Mouse (Mus musculus) neural tube, embryonic 12.5 days (tissue): ENCODE data around the gene Synj2. TPM values are rescaled to one million over a fixed set of nuclear protein-coding genes. Genes with fewer than 3 reads are reported as not detected.

ENCODE experiments used
- ATAC-seq: fragments of 200-750 bp; cut with Nextera tagmentation; 2 replicates; pipeline ENCODE4 v1.8.0; 2017; ENCODE audit warnings: low read depth, mild to moderate bottlenecking, moderate TSS enrichment, moderate library complexity; ENCODE audit not compliant: low FRiP score
- H3K27ac ChIP-seq: fragments of 300-500 bp; sonication (generic); 2 replicates; pipeline ENCODE4 v1.5.1; 2016
- H3K27me3 ChIP-seq: fragments of 300-500 bp; sonication (generic); replicated peaks from 2 replicates; pipeline ENCODE4 v1.6.1; 2016; ENCODE audit warnings: mild to moderate bottlenecking
- H3K36me3 ChIP-seq: fragments of 300-500 bp; sonication (generic); 2 replicates; pipeline ENCODE4 v1.6.1; 2016; ENCODE audit warnings: mild to moderate bottlenecking
- H3K4me1 ChIP-seq: fragments of 300-500 bp; sonication (generic); 2 replicates; pipeline ENCODE4 v1.6.1; 2016
- H3K4me2 ChIP-seq: fragments of 300-500 bp; sonication (generic); replicated peaks from 2 replicates; pipeline ENCODE4 v1.6.1; 2016; ENCODE audit warnings: mild to moderate bottlenecking
- H3K4me3 ChIP-seq: fragments of 300-500 bp; sonication (generic); 2 replicates; pipeline ENCODE4 v1.5.1; 2016
- H3K9ac ChIP-seq: fragments of 300-500 bp; sonication (generic); 2 replicates; pipeline ENCODE4 v1.6.1; 2016; ENCODE audit warnings: mild to moderate bottlenecking
- H3K9me3 ChIP-seq: fragments of 300-500 bp; sonication (generic); 2 replicates; pipeline ENCODE4 v1.6.1; 2016; ENCODE audit warnings: mild to moderate bottlenecking
- WGBS: fragments of 180-500 bp; shearing (Covaris S2); methylation state at CpG from one replicate; pipeline ENCODE4 v1.1.7; 2016; 5-methylcytosine and 5-hydroxymethylcytosine counted together
- polyA plus RNA-seq: library from polyadenylated mRNA; unstranded; fragments of >200 nt; fragmentation: Nextera tagmentation; extraction: Ambion mirVana; gene quantifications from 2 replicates; pipeline ENCODE4 v1.2.1, GENCODE M21; 2016

Synj2 gene
- polyA plus RNA-seq, 1 experiment from 2014 or later, result 2.9 TPM

GRCm38 (mm10) chr17:5939871-5940270 lies 1.2 kb upstream of the Synj2 start:
- Histone ChIP-seq H3K4me2 (no peak overlapping the region), H3K9ac (no peak overlapping the region), H3K27ac (no peak overlapping the region), H3K9me3 (no peaks in the 10 kb centered on the region), H3K27me3 (peaks cover 26% of the 10 kb centered on the region), H3K4me1 (peaks cover 17% of the 10 kb centered on the region), H3K36me3 (no peaks in the 10 kb centered on the region), H3K4me3 (no peak overlapping the region)
- 61% methylated on average over 12 of the region's 12 CpGs for WGBS
- no peak for ATAC-seq

- ATAC-seq, result peak; percentile 82
- Histone ChIP-seq H3K9ac (peak overlapping the region; percentile 42; the same call in 1 of the 2 replicates), H3K36me3 (no peaks in the 10 kb centered on the region), H3K4me3 (peak overlapping the region; percentile 51), H3K27ac (no peak overlapping the region), H3K27me3 (peaks cover 26% of the 10 kb centered on the region), H3K9me3 (no peaks in the 10 kb centered on the region), H3K4me2 (peak overlapping the region; percentile 78), H3K4me1 (peaks cover 8% of the 10 kb centered on the region)
- under 1% methylated on average over 30 of the region's 38 CpGs for WGBS
These were observed 288 bp upstream of the Synj2 start for GRCm38 (mm10) chr17:5940792-5941191.

- Histone ChIP-seq H3K4me3 (no peak overlapping the region), H3K4me2 (peak overlapping the region; percentile 78; the same call in 1 of the 2 replicates), H3K9ac (no peak overlapping the region), H3K36me3 (no peaks in the 10 kb centered on the region), H3K27ac (no peak overlapping the region), H3K9me3 (no peaks in the 10 kb centered on the region), H3K4me1 (peaks cover 7% of the 10 kb centered on the region), H3K27me3 (peaks cover 26% of the 10 kb centered on the region)
- WGBS, result 80% methylated on average over 3 of the region's 3 CpGs
- no peak for ATAC-seq
These were observed 1.1 kb downstream of the Synj2 start for GRCm38 (mm10) chr17:5942156-5942555.

GRCm38 (mm10) chr17:5943053-5943452 lies 2.0 kb downstream of the Synj2 start:
- Histone ChIP-seq H3K4me3 (no peak overlapping the region), H3K4me1 (peaks cover 7% of the 10 kb centered on the region), H3K27ac (no peak overlapping the region), H3K27me3 (peaks cover 26% of the 10 kb centered on the region), H3K9me3 (no peaks in the 10 kb centered on the region), H3K36me3 (no peaks in the 10 kb centered on the region), H3K9ac (no peak overlapping the region), H3K4me2 (no peak overlapping the region)
- no peak for ATAC-seq
- 80% methylated on average over 1 of the region's 1 CpGs for WGBS

GRCm38 (mm10) chr17:5947039-5947438 lies 6.0 kb downstream of the Synj2 start:
- 81% methylated on average over 3 of the region's 3 CpGs for WGBS
- no peaks in the 10 kb centered on the region for H3K4me1 ChIP-seq

GRCm38 (mm10) chr17:5952455-5952854 lies 11.4 kb downstream of the Synj2 start:
- no peak overlapping the region for H3K9ac ChIP-seq
- WGBS, result 88% methylated on average over 4 of the region's 4 CpGs
- H3K4me3 ChIP-seq, result no peak overlapping the region
- H3K36me3 ChIP-seq, result no peaks in the 10 kb centered on the region
- H3K4me1 ChIP-seq, result no peaks in the 10 kb centered on the region
- no peaks in the 10 kb centered on the region for H3K9me3 ChIP-seq
- no peak for ATAC-seq
- H3K4me2 ChIP-seq, result no peak overlapping the region
- H3K27me3 ChIP-seq, result no peaks in the 10 kb centered on the region
- H3K27ac ChIP-seq, result no peak overlapping the region

More at GRCm38 (mm10) chr17:5947039-5947438, 6.0 kb downstream of the Synj2 start:
- Histone ChIP-seq H3K9me3 (no peaks in the 10 kb centered on the region), H3K36me3 (no peaks in the 10 kb centered on the region), H3K27ac (no peak overlapping the region), H3K27me3 (peaks cover 6% of the 10 kb centered on the region; the same call in 1 of the 2 replicates), H3K9ac (no peak overlapping the region), H3K4me2 (no peak overlapping the region), H3K4me3 (no peak overlapping the region)
- no peak for ATAC-seq

- H3K9ac ChIP-seq, result no peak overlapping the region
- H3K27ac ChIP-seq, result no peak overlapping the region
- no peaks in the 10 kb centered on the region for H3K36me3 ChIP-seq
- no peaks in the 10 kb centered on the region for H3K9me3 ChIP-seq
- H3K4me3 ChIP-seq, result no peak overlapping the region
- H3K4me2 ChIP-seq, result no peak overlapping the region
- WGBS, result 75% methylated on average over 2 of the region's 2 CpGs
- ATAC-seq, result no peak
- no peaks in the 10 kb centered on the region for H3K27me3 ChIP-seq
- no peaks in the 10 kb centered on the region for H3K4me1 ChIP-seq
These were observed 15.4 kb downstream of the Synj2 start for GRCm38 (mm10) chr17:5956350-5957000.

GRCm38 (mm10) chr17:5957097-5957496 lies 16.0 kb downstream of the Synj2 start:
- Histone ChIP-seq H3K4me1 (no peaks in the 10 kb centered on the region), H3K9ac (no peak overlapping the region), H3K4me3 (no peak overlapping the region), H3K27me3 (no peaks in the 10 kb centered on the region), H3K27ac (no peak overlapping the region), H3K4me2 (no peak overlapping the region), H3K36me3 (no peaks in the 10 kb centered on the region), H3K9me3 (no peaks in the 10 kb centered on the region)
- 63% methylated on average over 3 of the region's 3 CpGs for WGBS
- no peak for ATAC-seq

GRCm38 (mm10) chr17:5958229-5958628 lies 17.1 kb downstream of the Synj2 start:
- H3K27ac ChIP-seq, result no peak overlapping the region
- no peak overlapping the region for H3K4me3 ChIP-seq
- H3K4me1 ChIP-seq, result no peaks in the 10 kb centered on the region
- no peaks in the 10 kb centered on the region for H3K27me3 ChIP-seq
- no peak overlapping the region for H3K9ac ChIP-seq
- no peaks in the 10 kb centered on the region for H3K9me3 ChIP-seq
- no peak for ATAC-seq
- H3K36me3 ChIP-seq, result no peaks in the 10 kb centered on the region
- 91% methylated on average over 5 of the region's 5 CpGs for WGBS
- no peak overlapping the region for H3K4me2 ChIP-seq

- no peak overlapping the region for H3K27ac ChIP-seq
- ATAC-seq, result no peak
- WGBS, result 83% methylated on average over 10 of the region's 10 CpGs
These were observed 17.6 kb downstream of the Synj2 start for GRCm38 (mm10) chr17:5958636-5959035.

GRCm38 (mm10) chr17:5959096-5959495 lies 18.0 kb downstream of the Synj2 start:
- 77% methylated on average over 7 of the region's 7 CpGs for WGBS
- ATAC-seq, result no peak
- H3K27ac ChIP-seq, result no peak overlapping the region

More at GRCm38 (mm10) chr17:5958636-5959035, 17.6 kb downstream of the Synj2 start:
- H3K4me3 ChIP-seq, result no peak overlapping the region
- no peaks in the 10 kb centered on the region for H3K36me3 ChIP-seq
- no peak overlapping the region for H3K9ac ChIP-seq
- no peaks in the 10 kb centered on the region for H3K27me3 ChIP-seq
- H3K9me3 ChIP-seq, result no peaks in the 10 kb centered on the region
- no peak overlapping the region for H3K4me2 ChIP-seq
- H3K4me1 ChIP-seq, result no peaks in the 10 kb centered on the region

GRCm38 (mm10) chr17:5959802-5960201 lies 18.7 kb downstream of the Synj2 start:
- Histone ChIP-seq H3K27me3 (no peaks in the 10 kb centered on the region), H3K9me3 (no peaks in the 10 kb centered on the region), H3K9ac (no peak overlapping the region), H3K4me2 (no peak overlapping the region), H3K27ac (no peak overlapping the region), H3K4me1 (no peaks in the 10 kb centered on the region), H3K4me3 (no peak overlapping the region), H3K36me3 (no peaks in the 10 kb centered on the region)
- ATAC-seq, result no peak
- 62% methylated on average over 9 of the region's 9 CpGs for WGBS

More at GRCm38 (mm10) chr17:5959096-5959495, 18.0 kb downstream of the Synj2 start:
- H3K9me3 ChIP-seq, result no peaks in the 10 kb centered on the region
- H3K4me2 ChIP-seq, result no peak overlapping the region
- no peaks in the 10 kb centered on the region for H3K4me1 ChIP-seq
- H3K4me3 ChIP-seq, result no peak overlapping the region
- H3K27me3 ChIP-seq, result no peaks in the 10 kb centered on the region
- H3K9ac ChIP-seq, result no peak overlapping the region
- no peaks in the 10 kb centered on the region for H3K36me3 ChIP-seq

GRCm38 (mm10) chr17:5963766-5964165 lies 22.7 kb downstream of the Synj2 start:
- H3K36me3 ChIP-seq, result no peaks in the 10 kb centered on the region
- H3K9me3 ChIP-seq, result no peaks in the 10 kb centered on the region
- 94% methylated on average over 8 of the region's 8 CpGs for WGBS
- no peak overlapping the region for H3K27ac ChIP-seq
- no peak overlapping the region for H3K9ac ChIP-seq
- H3K27me3 ChIP-seq, result no peaks in the 10 kb centered on the region
- ATAC-seq, result no peak
- H3K4me2 ChIP-seq, result no peak overlapping the region
- no peaks in the 10 kb centered on the region for H3K4me1 ChIP-seq
- no peak overlapping the region for H3K4me3 ChIP-seq
